Comparison of ENCODE assay signal across 8 mouse cellular contexts in genomic region chr9:44379862-44380261, GRCm38 (mm10). TPM values are rescaled to one million over a fixed set of nuclear protein-coding genes. Genes with fewer than 3 reads are reported as not detected.
DNase-seq lines count a peak whose midpoint lies in the region; ATAC-seq lines count a peak whose summit lies in the region.

No protein-coding gene starts in this region.

- peaks cover 21% of the 10 kb centered on the region for H3K4me1 ChIP-seq in kidney, embryonic 15.5 days
- peaks cover 15% of the 10 kb centered on the region for H3K4me1 ChIP-seq in liver, embryonic 11.5 days (replicated peaks; ENCODE audit: control insufficient read depth, insufficient read depth, low read length)

- H3K4me2 ChIP-seq in kidney, embryonic 15.5 days, result peak overlapping the region; percentile 76
- peak overlapping the region; percentile 97 for H3K4me2 ChIP-seq in liver, embryonic 11.5 days

- peak overlapping the region; percentile 77 for H3K4me3 ChIP-seq in kidney, embryonic 15.5 days (replicated peaks)
- H3K4me3 ChIP-seq in liver, embryonic 11.5 days (ENCODE audit: low read depth, low read length), result peak overlapping the region; percentile 91

- peaks cover 43% of the 10 kb centered on the region for H3K36me3 ChIP-seq in kidney, embryonic 15.5 days
- H3K36me3 ChIP-seq in liver, embryonic 11.5 days (ENCODE audit: control insufficient read depth, insufficient read depth, low read length), result peaks cover 36% of the 10 kb centered on the region

- peak overlapping the region; percentile 91 for H3K9ac ChIP-seq in kidney, embryonic 15.5 days
- H3K9ac ChIP-seq in liver, embryonic 11.5 days (ENCODE audit: low read depth, low read length), result peak overlapping the region; percentile 94

- H3K27me3 ChIP-seq in kidney, embryonic 15.5 days, result no peaks in the 10 kb centered on the region
- H3K27me3 ChIP-seq in liver, embryonic 11.5 days (replicated peaks; ENCODE audit: control insufficient read depth, insufficient read depth, low read length), result no peaks in the 10 kb centered on the region

- DNase-seq in kidney, postnatal 14 days, result no peak
- DNase-seq in MEL-GATA-1-ER (ENCODE audit: extremely low read depth, low read depth), result peak; percentile 8
- DNase-seq in liver, embryonic 11.5 days (ENCODE audit: low spot score), result no peak
- DNase-seq in testis, postnatal 10 days (ENCODE audit: low spot score), result peak; percentile 60
- DNase-seq in thymus, postnatal 36 days, result no peak

- 9% methylated on average over 15 of the region's 15 CpGs for WGBS in kidney, embryonic 15.5 days
- WGBS in liver, embryonic 11.5 days, result 8% methylated on average over 15 of the region's 15 CpGs

- H3K27ac ChIP-seq in kidney, embryonic 15.5 days, result peak overlapping the region; percentile 87
- H3K27ac ChIP-seq in liver, embryonic 11.5 days (ENCODE audit: low read depth, low read length), result peak overlapping the region; percentile 91

- ATAC-seq in kidney, embryonic 15.5 days (replicated peaks; ENCODE audit: low FRiP score), result peak; percentile 27
- ATAC-seq in erythroid progenitor cell, adult 5-6 weeks (replicated peaks; ENCODE audit: low FRiP score, poor library complexity, severe bottlenecking), result peak; percentile 11; the same call in 1 of the 2 replicates
- ATAC-seq in liver, embryonic 11.5 days (replicated peaks; ENCODE audit: low FRiP score), result 0 out of 2 replicates have a peak, but pooled peaks have one; percentile 4
- ATAC-seq in frontal cortex, adult (ENCODE audit: low TSS enrichment), result no peak

- no peaks in the 10 kb centered on the region for H3K9me3 ChIP-seq in kidney, embryonic 15.5 days (replicated peaks)
- no peaks in the 10 kb centered on the region for H3K9me3 ChIP-seq in liver, embryonic 11.5 days (ENCODE audit: control insufficient read depth, low read length)

RNA-seq across cellular contexts. Expression of gene Hyou1, which starts 0.6 kb away (rescaled TPM):
- polyA plus RNA-seq in kidney, embryonic 15.5 days (2015; fragmentation: Nextera tagmentation; extraction: Ambion mirVana), result 43.9 and 48.2 TPM in 2 replicates
- total RNA-seq in erythroid progenitor cell, adult 5-6 weeks (2015; ENCODE audit: low replicate concordance), result 15.1 and 40.0 TPM in 2 replicates
- 25.1 and 34.4 TPM in 2 replicates for total RNA-seq in erythroid progenitor cell, adult 5-6 weeks (2017; ENCODE audit: low replicate concordance)
- 37.1 and 37.7 TPM in 2 replicates for polyA plus RNA-seq in liver, embryonic 11.5 days (2014; fragmentation: Nextera tagmentation; extraction: Ambion mirVana)

RNA-seq across cellular contexts. Expression of gene Slc37a4, which starts 16.8 kb away (rescaled TPM):
- polyA plus RNA-seq in kidney, embryonic 15.5 days (2015; fragmentation: Nextera tagmentation; extraction: Ambion mirVana), result 47.5 and 48.4 TPM in 2 replicates
- total RNA-seq in erythroid progenitor cell, adult 5-6 weeks (2015; ENCODE audit: low replicate concordance), result 0.72 and 5.0 TPM in 2 replicates
- total RNA-seq in erythroid progenitor cell, adult 5-6 weeks (2017; ENCODE audit: low replicate concordance), result 9.1 and 16.1 TPM in 2 replicates
- polyA plus RNA-seq in liver, embryonic 11.5 days (2014; fragmentation: Nextera tagmentation; extraction: Ambion mirVana), result 33.2 TPM in 2 replicates

RNA-seq across cellular contexts. Expression of gene Vps11, which starts 18.4 kb away (rescaled TPM):
- 30.4 and 32.9 TPM in 2 replicates for polyA plus RNA-seq in kidney, embryonic 15.5 days (2015; fragmentation: Nextera tagmentation; extraction: Ambion mirVana)
- total RNA-seq in erythroid progenitor cell, adult 5-6 weeks (2015; ENCODE audit: low replicate concordance), result 2.5 and 6.7 TPM in 2 replicates
- 9.5 and 15.7 TPM in 2 replicates for total RNA-seq in erythroid progenitor cell, adult 5-6 weeks (2017; ENCODE audit: low replicate concordance)
- polyA plus RNA-seq in liver, embryonic 11.5 days (2014; fragmentation: Nextera tagmentation; extraction: Ambion mirVana), result 25.2 and 26.1 TPM in 2 replicates

RNA-seq across cellular contexts. Expression of gene Rps25, which starts 27.1 kb away (rescaled TPM):
- polyA plus RNA-seq in kidney, embryonic 15.5 days (2015; fragmentation: Nextera tagmentation; extraction: Ambion mirVana), result 1,882 and 2,019 TPM in 2 replicates
- 682 and 851 TPM in 2 replicates for total RNA-seq in erythroid progenitor cell, adult 5-6 weeks (2015; ENCODE audit: low replicate concordance)
- total RNA-seq in erythroid progenitor cell, adult 5-6 weeks (2017; ENCODE audit: low replicate concordance), result 327 and 425 TPM in 2 replicates
- polyA plus RNA-seq in liver, embryonic 11.5 days (2014; fragmentation: Nextera tagmentation; extraction: Ambion mirVana), result 2,656 and 2,838 TPM in 2 replicates

RNA-seq across cellular contexts. Expression of gene Trappc4, which starts 27.5 kb away (rescaled TPM):
- 135 and 138 TPM in 2 replicates for polyA plus RNA-seq in kidney, embryonic 15.5 days (2015; fragmentation: Nextera tagmentation; extraction: Ambion mirVana)
- total RNA-seq in erythroid progenitor cell, adult 5-6 weeks (2015; ENCODE audit: low replicate concordance), result 19.5 and 34.8 TPM in 2 replicates
- total RNA-seq in erythroid progenitor cell, adult 5-6 weeks (2017; ENCODE audit: low replicate concordance), result 5.8 and 52.0 TPM in 2 replicates
- 99.5 and 107 TPM in 2 replicates for polyA plus RNA-seq in liver, embryonic 11.5 days (2014; fragmentation: Nextera tagmentation; extraction: Ambion mirVana)

Comparison
In these comparisons a context has a peak if more than half of its experiments do, and no peak if none do; other contexts are left out.
1. DNase-seq: peak in MEL-GATA-1-ER (single experiment) and testis, postnatal 10 days (single experiment); none in kidney, postnatal 14 days (single experiment), liver, embryonic 11.5 days (single experiment) and thymus, postnatal 36 days (0 of 2).